Mouse (Mus musculus) gastrocnemius, postnatal 25 days (tissue): Measurements from ENCODE around the gene Retreg3. TPM values are rescaled to one million over a fixed set of nuclear protein-coding genes. Genes with fewer than 3 reads are reported as not detected.

Source experiments
- DNase-seq: peaks from one replicate; pipeline ENCODE4 v3.0.0; 2022
- microRNA-seq, 2 experiments: library from miRNA; unstranded; fragments of <30 nt; microRNA quantifications; one replicate each; pipeline ENCODE4 v1.2.0; 2021; ENCODE audit warnings: borderline replicate concordance in 2 of 2
- total RNA-seq, 2 experiments: library from RNA; stranded (reverse); gene quantifications; 1 replicate in 1 of 2; 2 replicates in 1 of 2; pipeline ENCODE4 v1.2.3; 2021

Retreg3 gene
- total RNA-seq, 2 experiments from 2014 or later = 28.4 to 29.9 TPM

DNA sequence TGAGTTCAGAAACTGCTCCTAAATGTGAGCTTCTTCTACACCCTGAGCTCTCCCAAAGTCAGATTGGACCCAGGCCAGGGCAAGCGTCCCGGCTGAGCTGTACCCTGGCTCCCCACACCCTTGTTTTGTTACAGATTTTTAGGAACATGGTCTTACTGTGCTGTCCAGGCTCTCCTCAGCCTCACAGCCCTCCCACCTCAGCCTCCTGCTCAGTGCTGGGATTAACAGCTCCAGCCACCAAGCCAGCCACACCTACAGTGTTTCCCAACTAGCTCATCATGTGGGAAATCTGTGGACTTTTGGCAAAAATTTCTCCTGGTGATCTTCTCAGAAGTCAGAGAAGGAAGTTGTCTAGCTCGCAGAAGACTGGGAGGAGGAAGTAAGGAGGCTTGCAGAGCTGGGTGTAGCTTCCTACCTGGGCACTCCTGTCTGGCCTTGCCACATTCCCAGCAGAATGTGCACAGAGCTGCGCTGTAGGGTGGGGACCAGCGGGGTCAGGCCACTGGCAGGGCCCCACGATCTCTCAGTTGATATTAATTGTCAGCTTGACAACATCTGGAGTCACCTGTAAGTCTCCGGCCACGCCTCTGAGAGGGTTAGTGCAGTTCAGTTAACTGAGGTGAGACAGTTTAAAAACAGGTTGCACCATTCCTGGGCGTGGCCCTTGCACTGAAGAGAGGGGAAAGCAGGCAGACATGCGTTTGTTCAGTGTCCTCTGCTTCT lies 66.8 kb downstream of the Retreg3 start:
- DNase-seq = peak; percentile 84

- DNase-seq = no peak
These were observed 68.1 kb downstream of the Retreg3 start for GRCm38 (mm10) chr11:101051617-101052016.

DNA sequence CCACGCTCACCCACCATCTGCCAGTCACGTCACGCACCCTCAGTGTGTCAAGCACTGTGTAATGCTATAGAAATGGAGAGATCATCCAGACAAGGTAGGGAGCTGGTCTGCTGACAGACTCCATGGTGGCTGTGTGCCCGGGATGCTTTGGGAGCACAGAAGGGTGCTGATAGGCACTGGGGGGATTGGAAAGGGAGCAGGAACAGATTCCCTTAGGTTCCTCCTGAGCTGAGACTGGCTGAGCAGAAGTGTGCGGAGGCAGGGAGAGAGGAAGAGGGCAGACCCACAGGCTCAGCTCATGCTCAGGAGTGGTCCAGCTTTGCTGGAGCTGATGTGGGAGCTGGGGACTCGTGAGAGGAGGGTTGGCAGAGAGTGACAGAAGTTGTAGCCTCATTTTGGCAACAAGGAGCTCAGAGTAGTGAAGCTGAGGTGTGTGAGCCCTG lies 68.6 kb downstream of the Retreg3 start:
- no peak for DNase-seq

DNA sequence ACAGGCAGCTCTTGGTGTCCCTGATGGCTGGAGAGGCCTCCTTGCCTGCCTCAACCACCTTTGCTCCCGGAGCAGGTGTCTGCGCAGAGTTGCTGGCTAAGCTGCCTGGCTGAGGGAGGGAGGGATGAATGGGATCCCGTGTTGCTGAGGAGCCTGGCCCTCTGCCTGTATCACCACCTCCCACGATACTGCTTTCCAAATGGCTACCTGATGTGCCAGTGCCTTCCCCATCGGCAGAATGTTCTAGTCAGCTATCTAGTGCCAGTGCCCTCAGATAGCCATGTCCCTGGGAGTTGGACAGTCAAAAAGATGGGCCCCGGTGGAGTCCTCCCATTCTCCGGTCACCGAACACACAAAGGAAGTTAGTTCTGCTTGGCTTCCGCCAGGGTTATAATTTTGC lies 69.3 kb downstream of the Retreg3 start:
- no peak for DNase-seq

- DNase-seq = no peak
These were observed 72.2 kb downstream of the Retreg3 start for GRCm38 (mm10) chr11:101047502-101047901.

DNA sequence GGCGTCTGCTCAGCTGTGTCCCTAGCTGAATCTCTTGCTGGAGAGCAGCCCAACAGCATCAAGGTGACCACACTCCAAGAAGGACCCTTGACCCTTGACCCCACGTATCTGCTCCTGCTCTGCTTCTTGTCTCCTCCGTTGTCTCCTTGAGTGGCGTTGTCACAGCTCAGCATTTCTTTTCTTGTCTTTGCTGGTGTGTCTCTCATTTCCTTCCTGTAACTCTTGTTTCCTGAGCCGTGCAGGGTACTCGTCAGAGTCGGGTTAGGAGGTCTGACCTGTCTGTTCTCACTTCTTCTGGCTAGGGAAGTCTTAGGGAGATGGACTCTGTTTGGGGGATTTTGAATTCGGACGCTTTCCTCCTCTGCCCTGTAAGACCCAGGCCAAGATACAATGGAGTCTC lies 73.3 kb downstream of the Retreg3 start:
- no peak for DNase-seq

Small RNA genes within 50 kb of the gene (microRNA-seq; reads per million reads assigned to microRNA genes)
- gene Gm27626 = 0 reads per million in 2 experiments

Other genes starting within 250 kb of the Retreg3 start
- gene Stat3, start 180.4 kb downstream of the Retreg3 start, total RNA-seq = 10 to 100 TPM; 32.5 to 49.5 TPM
- 100 to 1,000 TPM; 175 to 196 TPM for gene Cavin1, start 149.0 kb downstream of the Retreg3 start, total RNA-seq
- 10 to 100 TPM; 56.9 to 60.0 TPM for gene Atp6v0a1, start 110.4 kb downstream of the Retreg3 start, total RNA-seq
- 1 to 10 TPM; 3.3 to 3.9 TPM for gene Naglu, start 49.9 kb downstream of the Retreg3 start, total RNA-seq
- gene Hsd17b1, start 41.5 kb downstream of the Retreg3 start, total RNA-seq = not detected
- gene Coasy, start 37.3 kb downstream of the Retreg3 start, total RNA-seq = 10 to 100 TPM in 1 of 2 experiments, 1 to 10 TPM in 1; 7.9 to 10.3 TPM
- gene Mlx, start 32.6 kb downstream of the Retreg3 start, total RNA-seq = 10 to 100 TPM in 1 of 2 experiments, 1 to 10 TPM in 1; 7.5 to 11.0 TPM
- 1 to 10 TPM; 1.5 to 1.7 TPM for gene Psmc3ip, start 24.5 kb downstream of the Retreg3 start, total RNA-seq
- gene Tubg1, start within 50 bp of the Retreg3 start, total RNA-seq = 10 to 100 TPM; 22.8 to 23.4 TPM
- gene Tubg2, start 36.0 kb upstream of the Retreg3 start, total RNA-seq = 1 to 10 TPM; 2.7 to 2.8 TPM
- gene Cntnap1, start 50.6 kb upstream of the Retreg3 start, total RNA-seq = 1 to 10 TPM in 1 of 2 experiments, under 1 TPM in 1; 0.99 to 2.2 TPM
- gene Plekhh3, start 51.5 kb upstream of the Retreg3 start, total RNA-seq = 10 to 100 TPM; 18.4 to 24.0 TPM
- not detected for gene Ccr10, start 55.5 kb upstream of the Retreg3 start, total RNA-seq
- gene Ezh1, start 106.6 kb upstream of the Retreg3 start, total RNA-seq = 10 to 100 TPM; 17.8 to 18.9 TPM
- gene Ramp2, start 126.1 kb upstream of the Retreg3 start, total RNA-seq = 10 to 100 TPM; 31.8 to 51.8 TPM
- gene Vps25, start 133.8 kb upstream of the Retreg3 start, total RNA-seq = 10 to 100 TPM; 31.8 to 36.4 TPM
- under 1 TPM in 1 of 2 experiments, not detected in 1; 0.48 TPM for gene Wnk4, start 140.7 kb upstream of the Retreg3 start, total RNA-seq
- under 1 TPM; 0.21 to 0.28 TPM for gene Cntd1, start 159.1 kb upstream of the Retreg3 start, total RNA-seq
- 10 to 100 TPM; 67.4 to 68.7 TPM for gene Coa3, start 159.2 kb upstream of the Retreg3 start, total RNA-seq
- 10 to 100 TPM; 78.2 to 79.6 TPM for gene Becn1, start 182.4 kb upstream of the Retreg3 start, total RNA-seq
- 10 to 100 TPM; 66.3 to 67.8 TPM for gene Psme3, start 196.3 kb upstream of the Retreg3 start, total RNA-seq
- 1 to 10 TPM; 1.3 to 1.6 TPM for gene Aoc2, start 205.2 kb upstream of the Retreg3 start, total RNA-seq
- gene Aoc3, start 210.7 kb upstream of the Retreg3 start, total RNA-seq = 10 to 100 TPM in 1 of 2 experiments, 1 to 10 TPM in 1; 5.6 to 22.7 TPM
- not detected for gene G6pc, start 247.7 kb upstream of the Retreg3 start, total RNA-seq